In the genomic region with DNA sequence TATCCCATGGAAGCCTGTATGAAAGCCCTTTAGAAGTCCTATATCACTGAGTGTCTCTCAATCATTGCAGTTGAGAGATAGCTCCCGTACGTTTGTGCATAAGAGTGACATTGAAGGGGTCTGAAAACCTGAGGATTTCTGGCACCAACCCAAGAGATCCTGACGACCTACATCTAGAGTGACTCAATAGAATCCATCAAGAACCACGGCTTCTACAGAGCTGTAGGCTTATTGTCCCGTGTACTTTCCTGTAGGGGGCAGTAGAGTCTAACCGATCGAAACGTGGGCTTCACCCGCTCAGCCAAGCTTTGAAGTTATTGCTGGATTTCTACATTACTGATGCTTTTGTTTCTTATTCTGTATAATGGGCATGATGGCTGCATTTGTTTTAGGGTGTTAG, we compare ENCODE assay signal across 7 mouse cellular contexts.
DNase-seq lines count a peak whose midpoint lies in the region; ATAC-seq and TF ChIP-seq lines count a peak whose summit lies in the region.

No protein-coding gene starts in this region.

- WGBS in neural tube, embryonic 15.5 days, result 35% methylated on average over 9 of the region's 9 CpGs
- WGBS in hindbrain, postnatal 0 days, result 32% methylated on average over 9 of the region's 9 CpGs
- WGBS in limb, embryonic 11.5 days, result 32% methylated on average over 9 of the region's 9 CpGs

- no peak overlapping the region for H3K4me2 ChIP-seq in neural tube, embryonic 15.5 days
- no peak overlapping the region for H3K4me2 ChIP-seq in hindbrain, postnatal 0 days (ENCODE audit: low read depth, low read length)
- H3K4me2 ChIP-seq in limb, embryonic 11.5 days (ENCODE audit: low read depth, severe bottlenecking), result no peak overlapping the region

- no peak for TF ChIP-seq POLR2A in cortical plate, adult 2 months (IDR thresholded peaks at IDR 0.05; ENCODE audit: extremely low read depth, insufficient read depth, low read length)

- no peak overlapping the region for H3K9ac ChIP-seq in neural tube, embryonic 15.5 days (replicated peaks)
- H3K9ac ChIP-seq in hindbrain, postnatal 0 days (replicated peaks; ENCODE audit: low read length), result no peak overlapping the region
- H3K9ac ChIP-seq in limb, embryonic 11.5 days (ENCODE audit: low read length), result no peak overlapping the region

- H3K4me3 ChIP-seq in neural tube, embryonic 15.5 days (replicated peaks), result no peak overlapping the region
- H3K4me3 ChIP-seq in cortical plate, adult 2 months (ENCODE audit: insufficient read depth, low read length), result no peak overlapping the region
- H3K4me3 ChIP-seq in hindbrain, postnatal 0 days (ENCODE audit: low read length), result no peak overlapping the region
- no peak overlapping the region for H3K4me3 ChIP-seq in limb, embryonic 11.5 days (ENCODE audit: low read depth, low read length)

- TF ChIP-seq CTCF in cortical plate, adult 2 months (IDR thresholded peaks at IDR 0.05; ENCODE audit: extremely low read depth, insufficient read depth, low read length), result peak; percentile 78
- TF ChIP-seq CTCF in hindbrain, postnatal 0 days (IDR thresholded peaks at IDR 0.05; ENCODE audit: low read depth), result peak; percentile 73

- no peak overlapping the region for H3K27ac ChIP-seq in neural tube, embryonic 15.5 days (replicated peaks)
- H3K27ac ChIP-seq in cortical plate, adult 2 months (ENCODE audit: insufficient read depth, low read length), result peak overlapping the region; percentile 33; the same call in 1 of the 2 replicates
- no peak overlapping the region for H3K27ac ChIP-seq in hindbrain, postnatal 0 days
- no peak overlapping the region for H3K27ac ChIP-seq in limb, embryonic 11.5 days (replicated peaks; ENCODE audit: low read depth, low read length)

- H3K36me3 ChIP-seq in neural tube, embryonic 15.5 days, result no peaks in the 10 kb centered on the region
- H3K36me3 ChIP-seq in hindbrain, postnatal 0 days (ENCODE audit: insufficient read depth, low read length), result no peaks in the 10 kb centered on the region
- H3K36me3 ChIP-seq in limb, embryonic 11.5 days (ENCODE audit: control insufficient read depth, insufficient read depth, low read length), result no peaks in the 10 kb centered on the region

- H3K27me3 ChIP-seq in neural tube, embryonic 15.5 days (replicated peaks), result no peaks in the 10 kb centered on the region
- H3K27me3 ChIP-seq in hindbrain, postnatal 0 days (ENCODE audit: insufficient read depth, low read length), result no peaks in the 10 kb centered on the region
- no peaks in the 10 kb centered on the region for H3K27me3 ChIP-seq in limb, embryonic 11.5 days (ENCODE audit: control insufficient read depth, insufficient read depth, low read length)

- no peak for ATAC-seq in neural tube, embryonic 15.5 days (ENCODE audit: low FRiP score)
- ATAC-seq in hindbrain, postnatal 0 days, result peak; percentile 74
- ATAC-seq in limb, embryonic 11.5 days (ENCODE audit: insufficient number of reproducible peaks, low FRiP score, low TSS enrichment, low read depth), result 0 out of 2 replicates have a peak, but pooled peaks have one; percentile 17

- peaks cover 6% of the 10 kb centered on the region; the same call in 1 of the 2 replicates for H3K4me1 ChIP-seq in neural tube, embryonic 15.5 days
- peaks cover 5% of the 10 kb centered on the region for H3K4me1 ChIP-seq in cortical plate, adult 2 months (ENCODE audit: control insufficient read depth, insufficient read depth, low read length)
- 0 out of 2 replicates have a peak, but pooled peaks cover 3% of the 10 kb centered on the region for H3K4me1 ChIP-seq in hindbrain, postnatal 0 days (ENCODE audit: insufficient read depth, low read length)
- no peaks in the 10 kb centered on the region for H3K4me1 ChIP-seq in limb, embryonic 11.5 days (ENCODE audit: control insufficient read depth, insufficient read depth, low read length)

- peak; percentile 24 for DNase-seq in neural tube, embryonic 10.5 days (ENCODE audit: extremely low spot score, low spot score)
- DNase-seq in adipocyte (ENCODE audit: low spot score), result peak; percentile 54
- DNase-seq in hindbrain, postnatal 0 days (ENCODE audit: low spot score), result peak; percentile 80
- DNase-seq in limb, embryonic 11.5 days (ENCODE audit: low spot score), result peak; percentile 34
- peak; percentile 44 for DNase-seq in right cerebral cortex, postnatal 25 days

- no peaks in the 10 kb centered on the region for H3K9me3 ChIP-seq in neural tube, embryonic 15.5 days (replicated peaks)
- H3K9me3 ChIP-seq in hindbrain, postnatal 0 days (ENCODE audit: low read length), result no peaks in the 10 kb centered on the region
- H3K9me3 ChIP-seq in limb, embryonic 11.5 days (ENCODE audit: control insufficient read depth, low read length), result no peaks in the 10 kb centered on the region

Comparison
In these comparisons a context has a peak if more than half of its experiments do, and no peak if none do; other contexts are left out.
1. DNase-seq: peak in every context shown above with its lines; median percentile 80 in hindbrain, postnatal 0 days; 54 in adipocyte; 44 in right cerebral cortex, postnatal 25 days; 34 in limb, embryonic 11.5 days; 24 in neural tube, embryonic 10.5 days.